Mouse (Mus musculus): ENCODE measurements around the gene Dmrta1. TPM values are rescaled to one million over a fixed set of nuclear protein-coding genes. Genes with fewer than 3 reads are reported as not detected.

The Dmrta1 gene
- polyA plus RNA-seq (2015; fragmentation: Nextera tagmentation; extraction: Ambion mirVana) = 0.10 and 0.12 TPM in 2 replicates

DNA sequence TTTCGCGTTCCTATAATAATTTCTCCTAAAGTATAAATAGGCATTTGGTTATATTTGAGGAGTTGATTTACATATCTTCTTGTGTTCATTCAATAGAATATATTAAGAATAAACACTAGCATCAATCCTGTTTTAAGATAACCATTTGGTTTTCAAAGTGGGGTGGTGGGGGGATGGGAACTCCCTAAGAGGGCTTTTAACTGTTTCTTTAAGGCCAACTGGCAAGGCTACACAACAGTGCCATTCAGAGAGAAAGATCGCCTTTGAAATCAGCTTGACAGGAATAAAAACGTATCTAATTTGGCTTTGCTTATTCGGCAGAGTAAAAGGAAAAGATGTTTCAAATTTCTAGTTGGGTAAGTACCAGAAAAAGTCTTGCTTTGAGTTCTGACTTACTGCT, at the start of gene Dmrta1:
Gene Dmrta1 (plus strand): TSS at position 242 of the 400 bp plus-strand sequence.
- H3K36me3 ChIP-seq = no peaks in the 10 kb centered on the region
- ATAC-seq (ENCODE audit: insufficient number of reproducible peaks, low FRiP score, low TSS enrichment, low read depth) = no peak
- 52% methylated on average over 5 of the region's 5 CpGs for WGBS
- H3K9ac ChIP-seq = no peak within 1 kb of the TSS
- no peak within 1 kb of the TSS for H3K4me2 ChIP-seq
- H3K27ac ChIP-seq = no peak within 1 kb of the TSS
- no peaks in the 10 kb centered on the region for H3K9me3 ChIP-seq
- H3K27me3 ChIP-seq = no peaks in the 10 kb centered on the region
- H3K4me3 ChIP-seq = no peak within 1 kb of the TSS
- H3K4me1 ChIP-seq = no peaks in the 10 kb centered on the region

DNA sequence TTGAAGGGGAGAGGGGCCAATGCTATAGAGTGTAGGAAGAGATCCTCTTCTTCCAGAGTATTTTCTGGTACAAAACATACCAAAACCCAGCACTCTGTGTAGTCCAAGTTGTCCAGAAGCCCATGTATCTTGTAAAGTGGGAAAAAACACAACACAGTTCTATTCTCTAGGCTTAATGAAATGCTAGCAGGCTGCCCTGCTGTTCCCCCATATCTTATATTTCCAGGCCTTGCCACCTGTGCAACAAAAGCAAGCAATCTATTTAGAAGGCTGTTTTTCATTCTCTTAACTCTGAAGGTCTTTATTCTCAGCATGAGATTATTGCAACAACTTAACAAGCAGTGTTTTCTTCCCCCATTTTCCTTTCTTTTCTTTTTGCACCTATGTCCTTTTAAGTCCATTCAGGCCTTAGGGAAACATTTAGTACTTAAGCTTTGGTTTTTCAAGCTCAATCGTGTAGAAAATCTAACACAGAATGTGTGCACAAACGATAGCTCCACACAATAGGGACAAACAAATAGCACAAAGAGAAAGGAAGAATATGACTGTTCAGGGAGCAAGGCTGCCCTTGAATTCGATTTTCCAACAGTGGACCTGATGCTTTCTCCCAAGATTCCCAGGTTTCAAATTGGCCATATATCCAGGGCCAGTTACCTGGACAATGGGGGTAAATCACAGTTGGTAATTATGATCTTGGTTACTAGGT, 48.7 kb upstream of the Dmrta1 start:
- ATAC-seq (ENCODE audit: insufficient number of reproducible peaks, low FRiP score, low TSS enrichment, low read depth) = no peak
- H3K9me3 ChIP-seq = no peaks in the 10 kb centered on the region

DNA sequence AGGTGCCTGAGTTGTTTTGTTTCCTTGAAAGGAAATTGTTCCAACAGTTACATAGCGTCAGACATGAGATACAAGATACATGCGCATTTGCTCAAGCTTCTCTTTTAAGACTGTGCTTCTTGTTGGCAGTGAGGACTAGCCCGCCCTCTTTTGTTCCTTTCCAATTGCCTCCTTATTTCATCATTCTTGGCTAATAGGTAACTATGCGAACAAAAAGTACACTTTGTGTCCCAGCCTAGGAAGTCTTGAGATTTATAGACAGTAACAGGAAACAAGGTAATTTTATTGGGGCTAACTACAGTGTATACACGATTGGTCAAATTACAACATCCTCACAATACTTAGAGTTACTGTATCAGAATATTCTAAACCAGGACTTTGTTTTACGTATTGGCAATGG, 47.7 kb upstream of the Dmrta1 start:
- H3K4me1 ChIP-seq = no peaks in the 10 kb centered on the region
- no peaks in the 10 kb centered on the region for H3K9me3 ChIP-seq
- H3K36me3 ChIP-seq = no peaks in the 10 kb centered on the region
- H3K9ac ChIP-seq = no peak overlapping the region
- WGBS = 63% methylated on average over 6 of the region's 6 CpGs
- H3K27ac ChIP-seq = no peak overlapping the region
- no peaks in the 10 kb centered on the region for H3K27me3 ChIP-seq
- no peak overlapping the region for H3K4me3 ChIP-seq
- no peak for ATAC-seq (ENCODE audit: insufficient number of reproducible peaks, low FRiP score, low TSS enrichment, low read depth)
- no peak overlapping the region for H3K4me2 ChIP-seq

More for the DNA sequence above, 48.7 kb upstream of the Dmrta1 start:
- Histone ChIP-seq H3K4me3 (no peak overlapping the region), H3K27me3 (no peaks in the 10 kb centered on the region), H3K4me1 (no peaks in the 10 kb centered on the region), H3K4me2 (no peak overlapping the region), H3K27ac (no peak overlapping the region), H3K9ac (no peak overlapping the region), H3K36me3 (no peaks in the 10 kb centered on the region)
- 62% methylated on average over 3 of the region's 3 CpGs for WGBS

DNA sequence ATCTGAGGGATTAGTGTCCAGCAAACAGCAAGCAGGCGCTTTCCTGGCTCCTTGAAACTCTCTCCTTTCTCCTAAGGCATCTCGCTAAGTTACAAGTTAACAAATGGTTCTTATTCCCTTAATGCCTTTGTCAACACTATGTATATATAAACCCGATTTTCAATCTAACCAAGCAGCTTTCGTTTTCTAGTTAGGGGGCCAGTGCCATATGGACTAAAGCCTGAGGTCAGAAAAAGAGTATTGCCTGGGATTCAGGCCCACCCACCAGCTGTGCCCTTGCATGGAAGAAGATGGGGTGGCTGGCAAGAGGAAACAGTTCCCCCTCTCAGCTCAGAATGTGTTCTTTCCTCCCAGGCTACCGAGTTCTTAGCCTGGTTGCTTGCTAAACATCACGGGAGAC, 40.6 kb upstream of the Dmrta1 start:
- H3K4me3 ChIP-seq = no peak overlapping the region
- H3K4me1 ChIP-seq = no peaks in the 10 kb centered on the region
- WGBS = 37% methylated on average over 6 of the region's 6 CpGs
- H3K9me3 ChIP-seq = no peaks in the 10 kb centered on the region
- no peaks in the 10 kb centered on the region for H3K27me3 ChIP-seq
- H3K9ac ChIP-seq = no peak overlapping the region
- H3K4me2 ChIP-seq = no peak overlapping the region
- ATAC-seq (ENCODE audit: insufficient number of reproducible peaks, low FRiP score, low TSS enrichment, low read depth) = no peak
- no peaks in the 10 kb centered on the region for H3K36me3 ChIP-seq
- H3K27ac ChIP-seq = no peak overlapping the region

DNA sequence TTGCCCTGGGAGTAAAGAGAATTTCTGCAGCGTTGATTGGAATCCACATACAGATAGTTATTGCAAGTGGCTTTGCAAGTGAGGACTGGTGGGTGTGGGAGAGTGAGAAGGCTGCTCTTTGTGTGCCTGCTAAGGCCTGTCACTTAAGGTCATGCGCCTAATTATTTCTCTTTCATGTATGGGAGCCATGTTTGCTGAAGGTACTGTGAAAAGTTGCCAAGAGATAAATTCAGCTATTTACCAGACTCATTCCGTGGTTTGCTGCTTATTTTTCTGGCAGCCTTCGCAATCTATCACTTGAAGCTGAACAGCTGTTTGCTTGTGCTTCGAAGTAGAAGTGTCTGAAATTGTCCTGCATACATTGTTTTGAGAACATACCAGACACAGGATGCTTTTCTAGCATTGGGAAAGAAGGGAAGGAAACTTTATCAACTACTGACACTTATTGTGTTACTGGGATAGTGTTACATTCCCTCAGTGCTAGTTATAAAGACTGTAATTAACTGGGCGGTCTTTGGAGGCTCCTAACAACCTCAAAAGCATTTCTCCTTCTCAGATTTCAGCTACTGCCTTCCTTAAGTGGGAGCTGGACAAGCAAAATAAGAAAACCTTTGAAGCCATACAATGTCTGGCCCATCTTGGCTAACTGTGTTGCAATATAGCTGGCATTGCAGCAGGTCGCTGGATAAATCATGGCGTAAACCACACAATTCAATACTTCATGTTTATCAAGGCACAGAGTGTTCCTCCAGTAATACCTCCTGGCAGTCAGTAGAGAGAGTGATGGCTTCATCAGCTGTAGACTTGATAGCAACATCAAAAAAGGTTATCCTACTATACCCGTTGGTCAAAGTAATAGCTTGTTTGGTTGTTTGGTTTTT, 34.8 kb upstream of the Dmrta1 start:
- Histone ChIP-seq H3K4me2 (no peak overlapping the region), H3K36me3 (no peaks in the 10 kb centered on the region), H3K9me3 (no peaks in the 10 kb centered on the region), H3K4me3 (no peak overlapping the region), H3K4me1 (no peaks in the 10 kb centered on the region), H3K27me3 (no peaks in the 10 kb centered on the region), H3K27ac (no peak overlapping the region), H3K9ac (no peak overlapping the region)
- 49% methylated on average over 9 of the region's 9 CpGs for WGBS
- no peak for ATAC-seq (ENCODE audit: insufficient number of reproducible peaks, low FRiP score, low TSS enrichment, low read depth)

DNA sequence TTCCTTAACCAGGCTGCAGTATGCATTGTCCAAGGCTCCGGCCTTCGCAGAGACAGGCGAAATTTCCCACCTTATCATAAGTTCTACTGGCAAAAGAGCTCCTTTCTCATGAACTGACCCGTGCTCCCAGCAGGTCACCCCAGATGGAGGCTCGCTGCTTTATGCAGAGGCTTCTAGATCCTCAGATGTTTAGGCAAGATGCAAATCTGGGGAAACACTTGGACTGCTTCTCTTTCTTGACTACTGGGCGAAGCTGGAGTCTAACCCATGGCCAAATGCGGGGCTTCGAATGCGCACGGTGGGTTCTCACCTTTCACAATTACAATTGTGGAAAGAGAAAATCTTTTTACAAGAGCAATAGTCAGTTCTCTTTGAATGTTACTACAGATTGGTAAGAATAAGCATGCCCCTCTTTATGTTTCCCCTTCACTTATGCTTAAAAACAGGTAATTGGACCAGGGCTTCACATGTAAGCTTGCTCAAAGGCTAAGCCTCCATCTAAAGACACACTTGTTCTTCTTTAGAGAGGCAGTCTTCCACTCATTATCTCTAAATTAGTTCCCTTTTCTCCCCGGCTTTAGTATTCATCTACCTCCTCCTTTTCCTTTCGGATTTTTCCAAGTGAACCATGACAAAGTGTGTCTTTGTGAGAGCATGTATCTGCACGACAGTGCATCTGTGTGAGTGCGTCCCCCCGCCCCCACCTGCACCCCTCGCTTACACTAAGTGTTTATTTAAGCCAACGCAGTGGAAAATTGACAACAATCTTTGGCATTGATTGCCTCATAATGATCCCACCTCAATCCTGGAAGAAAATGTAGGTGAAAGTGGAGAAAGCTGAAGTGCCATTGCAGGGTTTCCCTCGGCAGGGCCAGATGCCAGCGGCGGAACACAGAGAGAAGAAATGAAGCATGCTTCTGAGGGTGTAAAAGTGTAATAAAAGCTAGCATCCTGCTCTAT, 28.6 kb upstream of the Dmrta1 start:
- no peaks in the 10 kb centered on the region for H3K36me3 ChIP-seq
- no peak overlapping the region for H3K9ac ChIP-seq
- 81% methylated on average over 20 of the region's 20 CpGs for WGBS
- H3K4me1 ChIP-seq = no peaks in the 10 kb centered on the region
- no peak overlapping the region for H3K4me2 ChIP-seq
- H3K4me3 ChIP-seq = no peak overlapping the region
- no peak for ATAC-seq (ENCODE audit: insufficient number of reproducible peaks, low FRiP score, low TSS enrichment, low read depth)
- no peaks in the 10 kb centered on the region for H3K27me3 ChIP-seq
- no peak overlapping the region for H3K27ac ChIP-seq
- H3K9me3 ChIP-seq = no peaks in the 10 kb centered on the region

DNA sequence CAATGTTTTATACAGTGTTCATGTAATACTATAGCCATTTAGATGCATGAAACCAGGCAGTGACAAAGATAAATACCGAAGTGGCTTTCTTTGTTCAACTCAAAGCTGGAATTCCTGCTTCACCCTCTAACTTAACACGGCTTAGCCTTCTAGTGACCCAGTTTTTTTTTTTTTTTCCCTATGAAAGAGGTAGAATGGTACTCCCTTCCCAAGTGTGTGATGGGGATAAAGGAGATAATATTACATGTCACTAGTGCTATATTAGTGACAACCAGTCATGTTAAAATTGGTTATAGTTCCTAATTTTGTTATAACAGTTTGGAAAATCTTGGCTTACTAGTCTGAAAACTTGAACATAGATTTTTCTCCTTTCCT, 27.9 kb upstream of the Dmrta1 start:
- no peak overlapping the region for H3K9ac ChIP-seq
- no peak overlapping the region for H3K27ac ChIP-seq
- no peaks in the 10 kb centered on the region for H3K9me3 ChIP-seq
- no peaks in the 10 kb centered on the region for H3K36me3 ChIP-seq
- ATAC-seq (ENCODE audit: insufficient number of reproducible peaks, low FRiP score, low TSS enrichment, low read depth) = no peak
- H3K4me3 ChIP-seq = no peak overlapping the region
- 61% methylated on average over 2 of the region's 2 CpGs for WGBS
- H3K4me2 ChIP-seq = no peak overlapping the region
- H3K27me3 ChIP-seq = no peaks in the 10 kb centered on the region
- no peaks in the 10 kb centered on the region for H3K4me1 ChIP-seq

DNA sequence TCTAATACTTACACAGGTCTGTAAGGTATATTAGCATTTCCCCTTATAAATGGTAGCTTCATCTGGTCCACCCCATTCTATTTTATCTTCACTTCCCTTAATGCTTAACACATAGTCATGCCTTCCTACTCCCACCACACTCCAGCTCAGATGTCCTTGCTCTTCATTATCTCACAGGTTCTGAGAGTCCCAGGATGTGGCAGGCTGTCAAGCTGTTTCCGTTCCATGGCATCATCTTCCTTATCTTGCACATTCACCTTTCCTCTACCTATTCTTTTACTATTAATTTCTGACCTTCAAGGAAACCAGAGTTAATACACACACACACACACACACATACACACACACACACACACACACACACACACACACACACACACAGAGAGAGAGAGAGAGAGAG, 27.5 kb upstream of the Dmrta1 start:
- no peak overlapping the region for H3K4me3 ChIP-seq
- no peak for ATAC-seq (ENCODE audit: insufficient number of reproducible peaks, low FRiP score, low TSS enrichment, low read depth)
- H3K36me3 ChIP-seq = no peaks in the 10 kb centered on the region
- no peaks in the 10 kb centered on the region for H3K4me1 ChIP-seq
- no peaks in the 10 kb centered on the region for H3K27me3 ChIP-seq
- H3K27ac ChIP-seq = no peak overlapping the region
- no peak overlapping the region for H3K9ac ChIP-seq
- H3K9me3 ChIP-seq = no peaks in the 10 kb centered on the region
- H3K4me2 ChIP-seq = no peak overlapping the region
- 94% methylated on average over 1 of the region's 1 CpGs for WGBS

DNA sequence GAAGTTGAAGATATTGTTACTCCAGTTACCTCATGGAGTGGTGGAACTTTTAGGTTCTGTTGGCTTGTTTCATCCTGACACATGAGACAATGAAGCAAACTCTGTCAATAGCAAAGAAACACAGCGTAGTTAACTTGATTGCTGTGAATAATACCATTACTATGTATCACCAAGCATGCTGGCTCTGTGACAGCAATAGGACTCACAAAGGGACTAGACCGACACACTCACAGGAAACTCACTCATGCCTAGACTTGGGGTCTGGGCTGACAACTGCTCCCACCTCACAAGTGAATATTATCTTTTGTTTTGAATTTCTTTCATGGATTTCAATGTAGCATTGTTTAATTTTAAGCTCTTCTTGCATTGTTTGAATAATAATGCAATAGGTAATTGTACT, 15.8 kb upstream of the Dmrta1 start:
- no peak overlapping the region for H3K9ac ChIP-seq
- no peaks in the 10 kb centered on the region for H3K36me3 ChIP-seq
- no peak overlapping the region for H3K27ac ChIP-seq
- no peaks in the 10 kb centered on the region for H3K9me3 ChIP-seq
- no peak for ATAC-seq (ENCODE audit: insufficient number of reproducible peaks, low FRiP score, low TSS enrichment, low read depth)
- H3K4me3 ChIP-seq = no peak overlapping the region
- no peaks in the 10 kb centered on the region for H3K4me1 ChIP-seq
- H3K27me3 ChIP-seq = no peaks in the 10 kb centered on the region
- WGBS = 81% methylated on average over 2 of the region's 2 CpGs
- H3K4me2 ChIP-seq = no peak overlapping the region

DNA sequence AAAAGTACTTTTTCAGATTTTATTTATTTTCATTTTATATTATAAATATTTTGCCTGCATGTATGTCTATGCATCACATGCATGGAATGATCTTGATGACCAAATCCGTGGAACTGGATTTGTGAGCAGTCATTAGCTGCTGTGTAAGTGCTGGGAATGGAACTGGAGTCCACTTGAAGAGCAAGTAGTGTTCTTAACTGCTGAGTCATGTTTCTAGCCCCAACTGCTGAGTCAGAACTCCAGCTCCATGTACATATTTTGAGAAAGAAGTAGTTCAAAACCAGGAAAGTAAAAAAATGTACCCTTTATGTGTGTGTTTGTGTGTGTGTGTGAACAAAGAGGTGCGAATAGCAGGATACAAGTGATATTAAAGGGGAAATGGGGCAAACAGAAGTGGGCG, 4.5 kb upstream of the Dmrta1 start:
- no peaks in the 10 kb centered on the region for H3K4me1 ChIP-seq
- ATAC-seq (ENCODE audit: insufficient number of reproducible peaks, low FRiP score, low TSS enrichment, low read depth) = no peak
- H3K9me3 ChIP-seq = no peaks in the 10 kb centered on the region
- 76% methylated on average over 3 of the region's 3 CpGs for WGBS
- H3K36me3 ChIP-seq = no peaks in the 10 kb centered on the region
- H3K27ac ChIP-seq = no peak overlapping the region
- no peak overlapping the region for H3K4me2 ChIP-seq
- H3K27me3 ChIP-seq = no peaks in the 10 kb centered on the region
- H3K9ac ChIP-seq = no peak overlapping the region
- H3K4me3 ChIP-seq = no peak overlapping the region

DNA sequence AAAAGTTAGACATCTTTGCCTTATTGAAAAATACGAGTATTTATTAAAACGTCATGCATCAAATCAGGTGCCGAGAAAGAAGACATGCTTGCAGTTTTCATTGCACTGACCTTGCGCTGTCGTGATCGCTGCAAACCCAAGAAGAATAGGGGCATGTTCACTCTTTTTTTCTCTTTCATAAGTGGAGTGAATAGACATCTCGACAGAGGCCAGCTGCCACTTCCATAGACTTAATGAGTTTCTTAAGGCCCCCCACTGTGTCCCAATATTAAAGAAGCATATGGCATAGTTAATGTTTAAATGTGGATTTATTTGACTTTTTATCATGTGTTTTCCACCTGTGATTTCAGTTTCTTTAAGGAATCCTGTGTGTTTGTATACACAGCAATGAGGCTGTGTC, 1.3 kb upstream of the Dmrta1 start:
- Histone ChIP-seq H3K36me3 (no peaks in the 10 kb centered on the region), H3K4me2 (no peak overlapping the region), H3K9ac (no peak overlapping the region), H3K27ac (no peak overlapping the region), H3K4me1 (no peaks in the 10 kb centered on the region), H3K4me3 (no peak overlapping the region), H3K9me3 (no peaks in the 10 kb centered on the region), H3K27me3 (no peaks in the 10 kb centered on the region)
- no peak for ATAC-seq (ENCODE audit: insufficient number of reproducible peaks, low FRiP score, low TSS enrichment, low read depth)
- WGBS = 55% methylated on average over 7 of the region's 7 CpGs

All from limb, embryonic 15.5 days (tissue).